Mouse (Mus musculus) limb, embryonic 10.5 days (tissue): ENCODE data around the gene Aars2. TPM values are rescaled to one million over a fixed set of nuclear protein-coding genes. Genes with fewer than 3 reads are reported as not detected.

Experiments used
- DNase-seq: peaks from one replicate; pipeline ENCODE4 v3.0.0-alpha.2; 2017; ENCODE audit warnings: low spot score
- H3K27ac ChIP-seq: fragments of 300-500 bp; sonication (generic); 2 replicates; pipeline ENCODE4 v1.5.1; 2016; ENCODE audit warnings: mild to moderate bottlenecking
- H3K27me3 ChIP-seq: fragments of 300-500 bp; sonication (generic); 2 replicates; pipeline ENCODE4 v1.6.1; 2016; ENCODE audit warnings: low read depth, mild to moderate bottlenecking; ENCODE audit not compliant: poor library complexity, severe bottlenecking
- H3K36me3 ChIP-seq: fragments of 300-500 bp; sonication (generic); 2 replicates; pipeline ENCODE4 v1.6.1; 2016; ENCODE audit warnings: mild to moderate bottlenecking, moderate library complexity
- H3K4me1 ChIP-seq: fragments of 300-500 bp; sonication (generic); 2 replicates; pipeline ENCODE4 v1.6.1; 2016
- H3K4me3 ChIP-seq: fragments of 300-500 bp; sonication (generic); 2 replicates; pipeline ENCODE4 v1.5.1; 2016; ENCODE audit warnings: mild to moderate bottlenecking, moderate library complexity
- H3K9me3 ChIP-seq: fragments of 300-500 bp; sonication (generic); replicated peaks from 2 replicates; pipeline ENCODE4 v1.6.1; 2016; ENCODE audit warnings: mild to moderate bottlenecking
- WGBS: fragments of 180-500 bp; shearing (Covaris S2); methylation state at CpG from one replicate; pipeline ENCODE4 v1.1.7; 2016; 5-methylcytosine and 5-hydroxymethylcytosine counted together
- polyA plus RNA-seq: library from polyadenylated mRNA; unstranded; fragments of >200 nt; fragmentation: Nextera tagmentation; extraction: Ambion mirVana; gene quantifications from 2 replicates; pipeline ENCODE4 v1.2.1, GENCODE M21; 2016

Gene Aars2
- polyA plus RNA-seq, 1 experiment from 2014 or later = 32.2 TPM

DNA sequence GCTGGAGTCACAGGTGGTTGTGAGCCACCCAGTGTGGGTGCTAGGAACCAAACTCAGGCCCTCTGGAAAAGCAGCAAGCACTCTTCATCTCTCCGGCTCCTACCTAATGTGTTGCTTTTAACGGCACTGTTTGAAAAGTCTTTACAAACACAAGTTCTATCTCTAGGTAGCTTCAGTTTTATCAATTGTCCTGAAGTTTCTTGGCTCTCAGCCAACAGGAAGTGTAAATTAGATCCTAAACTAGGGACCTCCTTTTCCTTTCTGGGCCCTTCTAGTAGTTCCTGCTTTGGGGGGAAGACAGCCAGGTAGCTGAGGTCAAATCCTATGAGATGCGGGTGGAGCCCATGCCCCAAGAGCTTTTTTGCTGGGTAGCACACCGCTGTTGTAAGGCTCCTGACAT is 4.2 kb downstream of the Aars2 start:
- Histone ChIP-seq H3K27ac (no peak overlapping the region), H3K9me3 (no peaks in the 10 kb centered on the region), H3K4me1 (peaks cover 19% of the 10 kb centered on the region), H3K27me3 (no peaks in the 10 kb centered on the region), H3K36me3 (peaks cover 46% of the 10 kb centered on the region), H3K4me3 (no peak overlapping the region)
- no peak for DNase-seq
- WGBS = 90% methylated on average over 4 of the region's 4 CpGs

DNA sequence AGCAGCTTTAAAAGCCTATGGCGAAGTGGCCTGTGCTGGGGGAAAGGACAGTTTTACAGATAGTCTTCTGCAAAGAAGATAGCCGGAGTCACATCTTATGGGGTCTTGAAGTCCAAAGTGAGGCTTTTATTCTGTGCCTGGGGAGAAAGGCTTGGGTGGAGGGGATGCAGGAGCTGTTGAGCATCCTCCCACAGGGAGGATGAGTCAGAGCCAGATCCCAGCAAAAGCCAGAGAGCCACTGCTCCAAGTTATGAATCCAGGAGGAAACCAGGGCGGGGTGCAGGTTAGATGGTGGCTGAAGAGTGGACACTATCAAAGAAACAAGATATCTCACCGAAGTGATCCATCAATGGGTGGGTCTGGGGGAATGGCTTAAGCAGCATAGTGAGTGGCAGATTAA is 5.1 kb downstream of the Aars2 start:
- Histone ChIP-seq H3K4me3 (no peak overlapping the region), H3K36me3 (peaks cover 54% of the 10 kb centered on the region), H3K27ac (no peak overlapping the region), H3K9me3 (no peaks in the 10 kb centered on the region), H3K27me3 (no peaks in the 10 kb centered on the region), H3K4me1 (peaks cover 10% of the 10 kb centered on the region)
- DNase-seq = no peak
- 92% methylated on average over 4 of the region's 4 CpGs for WGBS

DNA sequence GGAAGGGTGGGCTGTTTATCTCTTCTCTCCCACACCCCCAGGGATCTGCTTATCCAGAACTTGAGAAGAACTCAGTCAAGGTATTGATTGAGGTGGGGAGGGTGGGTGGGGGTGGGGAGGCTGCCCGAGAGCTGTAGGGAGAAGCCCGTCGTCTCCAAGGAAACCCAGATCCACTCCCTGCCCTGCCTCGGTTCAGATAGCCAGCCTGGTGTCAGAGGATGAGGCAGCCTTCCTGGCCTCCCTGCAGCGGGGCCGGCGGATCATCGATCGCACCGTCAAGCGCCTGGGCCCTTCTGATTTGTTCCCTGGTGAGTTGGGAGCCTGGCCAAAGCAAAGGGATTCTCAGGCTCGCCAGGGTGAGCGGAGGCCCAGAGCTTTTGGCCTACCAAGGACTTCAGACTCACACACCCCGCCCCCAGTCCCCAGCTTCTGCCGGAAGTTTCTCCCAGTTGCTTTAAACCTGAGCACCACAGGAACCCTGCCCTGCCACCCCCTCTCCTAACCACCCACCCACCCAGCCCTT is 8.6 kb downstream of the Aars2 start:
- peaks cover 70% of the 10 kb centered on the region for H3K36me3 ChIP-seq
- DNase-seq = no peak
- WGBS = 51% methylated on average over 15 of the region's 15 CpGs
- H3K27ac ChIP-seq = no peak overlapping the region
- no peaks in the 10 kb centered on the region for H3K9me3 ChIP-seq
- no peak overlapping the region for H3K4me3 ChIP-seq
- H3K4me1 ChIP-seq = peaks cover 8% of the 10 kb centered on the region; the same call in 1 of the 2 replicates
- H3K27me3 ChIP-seq = no peaks in the 10 kb centered on the region

DNA sequence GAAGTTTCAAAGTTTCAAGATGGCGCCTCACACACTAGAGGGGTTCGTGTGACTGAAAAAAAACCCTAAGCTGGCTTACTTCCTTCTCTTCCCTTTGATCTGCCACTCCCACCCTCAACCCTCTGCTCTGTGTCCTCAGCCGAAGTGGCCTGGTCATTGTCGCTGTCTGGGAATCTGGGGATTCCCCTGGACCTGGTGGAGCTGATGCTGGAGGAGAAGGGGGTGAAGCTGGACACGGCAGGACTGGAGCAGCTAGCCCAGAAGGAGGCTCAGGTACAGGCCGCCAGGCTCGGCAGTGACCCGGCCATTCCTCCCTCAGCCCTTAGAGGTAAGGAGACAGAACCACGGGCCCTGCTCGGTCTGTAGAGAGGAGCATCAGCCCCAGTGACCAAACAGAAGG is 9.2 kb downstream of the Aars2 start:
- WGBS = 79% methylated on average over 10 of the region's 10 CpGs
- Histone ChIP-seq H3K27me3 (no peaks in the 10 kb centered on the region), H3K4me1 (peaks cover 13% of the 10 kb centered on the region), H3K9me3 (no peaks in the 10 kb centered on the region), H3K27ac (no peak overlapping the region), H3K36me3 (peaks cover 70% of the 10 kb centered on the region), H3K4me3 (no peak overlapping the region)
- DNase-seq = no peak

DNA sequence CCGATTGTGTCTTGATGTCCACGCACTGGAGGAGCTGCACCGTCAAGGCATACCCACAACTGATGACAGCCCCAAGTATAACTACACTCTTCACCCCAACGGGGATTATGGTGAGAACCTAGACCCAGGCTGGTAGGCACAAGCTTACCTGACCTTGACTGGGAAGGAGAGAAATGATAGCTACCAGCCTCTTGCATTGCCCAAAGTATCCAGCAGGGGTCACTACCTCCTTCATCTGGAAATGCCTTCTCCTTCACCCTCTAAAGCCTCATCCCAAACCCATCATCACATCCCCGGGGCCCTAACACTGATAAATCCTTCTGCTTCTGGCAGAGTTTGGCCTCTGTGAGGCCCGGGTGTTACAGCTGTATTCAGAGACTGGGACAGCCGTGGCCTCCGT is 9.8 kb downstream of the Aars2 start:
- DNase-seq = peak; percentile 80
- Histone ChIP-seq H3K4me1 (peaks cover 19% of the 10 kb centered on the region), H3K4me3 (no peak overlapping the region), H3K27ac (no peak overlapping the region), H3K9me3 (no peaks in the 10 kb centered on the region), H3K27me3 (no peaks in the 10 kb centered on the region), H3K36me3 (peaks cover 67% of the 10 kb centered on the region)
- WGBS = 57% methylated on average over 8 of the region's 8 CpGs

DNA sequence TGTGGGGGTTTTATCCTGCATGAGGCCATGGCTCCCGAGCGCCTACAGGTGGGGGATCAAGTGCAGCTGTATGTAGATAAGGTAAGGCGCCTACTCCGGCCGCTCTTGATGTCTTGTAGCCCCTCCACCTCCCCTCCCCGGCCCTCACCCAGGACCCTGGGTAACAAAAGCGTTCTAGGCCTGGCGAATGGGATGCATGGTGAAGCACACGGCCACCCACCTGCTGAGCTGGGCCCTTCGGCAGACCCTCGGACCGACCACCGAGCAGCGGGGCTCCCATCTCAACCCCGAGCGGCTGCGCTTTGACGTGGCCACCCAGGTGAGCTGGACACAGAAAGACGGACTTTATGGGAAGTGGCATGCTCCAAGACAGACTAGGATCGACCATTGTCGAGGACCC is 10.5 kb downstream of the Aars2 start:
- WGBS = 93% methylated on average over 21 of the region's 21 CpGs

DNA sequence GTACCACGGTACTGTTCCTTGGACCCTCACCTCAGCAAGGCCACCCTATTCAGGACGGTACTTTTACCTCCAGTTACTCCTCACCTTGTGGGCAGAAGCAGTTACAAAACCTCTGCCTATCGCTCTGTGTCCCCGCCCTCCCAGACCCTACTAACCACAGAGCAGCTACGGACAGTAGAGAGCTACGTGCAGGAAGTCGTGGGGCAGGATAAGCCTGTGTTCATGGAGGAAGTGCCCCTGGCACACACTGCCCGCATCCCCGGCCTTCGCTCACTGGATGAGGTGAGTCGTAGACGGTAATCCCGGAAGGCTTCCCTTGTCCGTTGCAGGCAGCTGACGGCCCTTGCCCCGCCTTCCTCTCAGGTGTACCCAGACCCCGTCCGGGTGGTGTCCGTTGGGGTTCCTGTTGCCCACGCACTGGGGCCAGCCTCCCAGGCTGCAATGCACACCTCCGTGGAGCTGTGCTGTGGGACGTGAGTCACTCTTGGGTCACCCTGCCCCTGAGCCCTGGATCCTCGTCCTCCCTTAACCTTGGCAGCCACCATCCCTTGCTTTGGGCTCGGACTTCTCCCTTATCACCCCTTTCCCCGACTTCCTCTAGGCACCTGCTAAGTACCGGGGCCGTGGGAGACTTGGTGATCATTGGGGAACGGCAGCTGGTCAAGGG is 11.0 kb downstream of the Aars2 start:
- Histone ChIP-seq H3K9me3 (no peaks in the 10 kb centered on the region), H3K4me3 (no peak overlapping the region), H3K36me3 (peaks cover 65% of the 10 kb centered on the region), H3K27me3 (peaks cover 5% of the 10 kb centered on the region; the same call in 1 of the 2 replicates), H3K27ac (no peak overlapping the region), H3K4me1 (peaks cover 24% of the 10 kb centered on the region)
- WGBS = 92% methylated on average over 28 of the region's 28 CpGs
- DNase-seq = no peak

More for the DNA sequence above, 10.5 kb downstream of the Aars2 start:
- H3K27me3 ChIP-seq = no peaks in the 10 kb centered on the region
- H3K27ac ChIP-seq = no peak overlapping the region
- DNase-seq = no peak
- no peaks in the 10 kb centered on the region for H3K9me3 ChIP-seq
- peaks cover 65% of the 10 kb centered on the region for H3K36me3 ChIP-seq
- H3K4me1 ChIP-seq = peaks cover 19% of the 10 kb centered on the region
- H3K4me3 ChIP-seq = no peak overlapping the region

DNA sequence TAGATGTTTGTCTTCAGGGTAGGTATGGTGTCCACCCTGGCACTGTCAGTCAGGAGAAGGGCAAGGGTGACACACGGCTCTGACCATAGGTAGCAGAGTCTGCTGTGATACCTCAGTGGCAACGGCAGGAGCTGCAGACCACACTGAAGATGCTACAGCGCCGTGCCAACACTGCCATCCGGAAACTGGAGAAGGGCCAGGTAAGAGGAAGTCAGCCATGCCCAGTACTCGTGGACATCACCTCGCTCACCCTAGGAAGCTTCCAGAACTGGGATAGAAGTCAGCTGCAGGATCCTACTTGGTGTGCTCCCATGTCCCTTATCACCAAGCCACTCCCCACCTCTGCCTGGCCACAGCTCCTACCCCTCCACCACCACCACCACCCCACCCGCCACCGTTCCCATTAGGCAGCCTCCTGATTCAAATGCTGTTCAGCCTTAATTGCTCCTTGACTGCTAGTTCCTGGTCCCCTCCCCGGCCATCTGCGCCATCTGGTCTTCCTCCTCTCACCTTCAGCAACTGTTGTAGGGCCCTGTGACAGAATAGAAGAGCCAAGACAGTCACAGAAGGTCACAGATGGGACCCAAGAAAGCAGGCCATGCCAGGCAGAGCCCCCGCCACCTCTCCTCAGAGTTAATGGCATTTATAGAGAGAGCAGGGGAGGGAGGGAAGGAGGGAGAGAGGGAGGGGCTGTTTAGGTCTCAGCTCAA is 12.3 kb downstream of the Aars2 start:
- peaks cover 13% of the 10 kb centered on the region for H3K27me3 ChIP-seq
- peaks cover 36% of the 10 kb centered on the region for H3K4me1 ChIP-seq
- H3K9me3 ChIP-seq = no peaks in the 10 kb centered on the region
- no peak for DNase-seq
- 69% methylated on average over 12 of the region's 12 CpGs for WGBS
- H3K27ac ChIP-seq = no peak overlapping the region
- H3K4me3 ChIP-seq = no peak overlapping the region
- H3K36me3 ChIP-seq = peaks cover 59% of the 10 kb centered on the region

DNA sequence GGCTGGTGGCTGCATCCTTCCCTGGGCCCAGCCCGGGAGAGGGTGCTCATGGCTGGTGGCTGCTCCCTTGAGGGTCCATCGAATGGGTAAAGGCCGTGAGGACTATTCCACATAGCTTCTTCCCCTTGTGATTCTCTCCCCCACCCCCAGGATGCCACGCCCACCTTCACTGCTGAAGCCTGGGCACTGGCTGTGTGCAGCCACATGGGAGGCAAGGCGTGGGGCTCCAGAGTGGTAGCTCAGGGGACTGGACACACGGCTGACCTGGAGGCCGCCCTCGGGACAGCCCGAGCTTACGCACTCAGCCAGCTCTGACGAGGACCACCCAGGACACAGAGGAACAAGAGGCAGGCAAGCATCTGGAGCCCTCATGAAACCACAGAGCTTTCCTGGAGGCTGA is 13.5 kb downstream of the Aars2 start:
- Histone ChIP-seq H3K4me3 (no peak overlapping the region), H3K27ac (no peak overlapping the region), H3K9me3 (no peaks in the 10 kb centered on the region), H3K4me1 (peaks cover 39% of the 10 kb centered on the region), H3K36me3 (peaks cover 58% of the 10 kb centered on the region), H3K27me3 (peaks cover 24% of the 10 kb centered on the region)
- WGBS = 70% methylated on average over 11 of the region's 11 CpGs
- no peak for DNase-seq

DNA sequence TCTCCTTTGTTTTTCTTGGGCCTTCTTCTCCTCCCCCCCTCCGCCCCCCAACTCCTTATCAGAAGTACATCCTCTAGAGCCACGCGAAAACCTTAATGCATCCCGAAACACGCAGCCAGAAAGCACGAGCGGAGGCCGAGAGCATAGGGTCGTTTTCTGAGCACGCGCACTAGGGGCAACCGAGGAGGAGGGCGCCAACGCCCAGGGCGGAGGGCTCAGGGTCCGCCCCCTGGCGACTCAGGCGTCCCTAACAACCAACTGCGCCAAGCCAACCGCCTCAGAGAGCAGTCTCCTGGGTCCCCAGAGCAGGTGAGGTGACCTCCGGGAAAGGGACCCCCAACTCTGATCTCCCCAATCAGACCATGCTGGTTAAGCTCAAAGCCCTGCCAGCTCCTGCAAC is 16.6 kb downstream of the Aars2 start, which contains the start of gene Tcte1:
Gene Tcte1 (plus strand): TSS at position 172 of the 400 bp plus-strand sequence.
- DNase-seq = peak; percentile 80
- Histone ChIP-seq H3K4me3 (peak within 1 kb of the TSS; percentile 55), H3K27me3 (peaks cover 48% of the 10 kb centered on the region), H3K9me3 (no peaks in the 10 kb centered on the region), H3K27ac (peak within 1 kb of the TSS; percentile 69), H3K36me3 (peaks cover 29% of the 10 kb centered on the region), H3K4me1 (peaks cover 42% of the 10 kb centered on the region)
- 0% methylated on average over 21 of the region's 21 CpGs for WGBS

DNA sequence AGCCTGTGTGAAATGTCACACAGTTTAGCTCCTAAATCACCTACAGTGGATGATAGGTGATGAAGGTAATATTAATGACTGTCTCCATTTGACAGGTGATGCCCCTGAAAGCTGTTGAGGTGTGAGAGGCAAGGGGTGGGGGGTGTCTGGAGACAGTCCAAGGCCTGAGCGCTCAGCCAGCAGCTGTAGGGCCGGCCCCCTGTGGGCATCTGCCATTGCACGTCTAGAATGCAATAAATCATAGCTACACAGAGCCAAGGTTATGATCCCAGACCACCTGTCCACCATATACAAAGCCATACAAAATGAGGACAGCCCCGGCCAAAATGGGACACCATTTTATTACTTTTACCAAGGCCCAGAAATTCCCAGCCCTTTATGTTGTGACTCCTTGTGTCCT is 18.3 kb downstream of the Aars2 start:
- WGBS = 63% methylated on average over 4 of the region's 4 CpGs
- H3K27me3 ChIP-seq = peaks cover 55% of the 10 kb centered on the region
- DNase-seq = no peak

DNA sequence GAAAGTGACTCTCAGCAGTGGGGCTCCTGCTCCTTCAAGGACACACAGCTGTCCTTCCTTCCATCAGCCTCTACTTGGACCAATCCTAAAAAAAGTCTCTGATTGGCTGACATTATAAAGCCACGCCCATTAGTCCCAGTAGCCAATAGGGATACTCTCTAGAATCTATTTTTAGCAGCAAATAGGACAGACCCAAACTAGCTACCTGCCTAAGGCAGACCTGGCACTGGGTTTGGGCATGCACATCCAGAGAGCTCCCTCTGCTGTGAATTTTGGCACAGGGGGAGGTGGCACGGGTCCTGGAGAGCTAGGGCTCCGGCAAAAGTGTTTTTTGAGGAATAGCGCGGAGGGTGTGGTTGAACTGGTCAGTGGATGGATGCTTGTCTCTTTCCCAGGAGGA is 19.9 kb downstream of the Aars2 start:
- Histone ChIP-seq H3K27ac (no peak overlapping the region), H3K4me3 (no peak overlapping the region), H3K27me3 (peaks cover 71% of the 10 kb centered on the region), H3K36me3 (no peaks in the 10 kb centered on the region), H3K9me3 (no peaks in the 10 kb centered on the region), H3K4me1 (peaks cover 26% of the 10 kb centered on the region)
- WGBS = 23% methylated on average over 5 of the region's 5 CpGs
- DNase-seq = no peak

More for the DNA sequence above, 18.3 kb downstream of the Aars2 start:
- Histone ChIP-seq H3K36me3 (peaks cover 12% of the 10 kb centered on the region), H3K9me3 (no peaks in the 10 kb centered on the region), H3K4me3 (no peak overlapping the region), H3K27ac (no peak overlapping the region), H3K4me1 (peaks cover 41% of the 10 kb centered on the region)

DNA sequence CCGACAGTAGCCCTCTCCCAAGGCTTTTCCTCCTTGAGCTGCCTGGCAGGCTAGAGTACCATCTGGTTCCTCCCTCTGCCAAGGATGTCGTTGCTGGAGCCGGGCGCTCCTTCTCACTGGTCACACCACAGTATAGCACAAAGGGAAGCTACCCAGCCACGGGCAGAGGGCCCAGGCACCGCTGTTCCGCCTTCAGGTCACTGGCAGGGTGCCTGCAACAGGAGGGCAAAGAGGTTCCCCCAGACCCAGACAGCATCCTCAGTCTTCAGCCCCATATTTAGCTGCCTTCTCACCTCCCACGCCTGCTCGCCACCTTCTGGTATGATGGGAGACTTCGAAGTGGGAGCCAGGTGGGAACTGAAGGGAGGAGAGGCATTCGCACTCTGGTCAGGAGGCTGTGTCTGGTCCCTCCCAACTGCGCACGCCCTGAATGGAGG is 23.7 kb downstream of the Aars2 start:
- H3K9me3 ChIP-seq = no peaks in the 10 kb centered on the region
- WGBS = 51% methylated on average over 13 of the region's 13 CpGs
- H3K4me1 ChIP-seq = peaks cover 3% of the 10 kb centered on the region; the same call in 1 of the 2 replicates
- no peak for DNase-seq
- H3K36me3 ChIP-seq = no peaks in the 10 kb centered on the region
- H3K27ac ChIP-seq = no peak overlapping the region
- H3K27me3 ChIP-seq = peaks cover 79% of the 10 kb centered on the region
- H3K4me3 ChIP-seq = no peak overlapping the region
